Mouse (Mus musculus): Measurements from ENCODE around the gene Nol6. TPM values are rescaled to one million over a fixed set of nuclear protein-coding genes. Genes with fewer than 3 reads are reported as not detected.
"Not testable (repeated sequence)": the region's sequence is repeated elsewhere in the genome, so short reads cannot be mapped to it uniquely, and the experiment has no call there.

The Nol6 gene
- total RNA-seq, 1 experiment from 2014 or later: 45.2 TPM

DNA sequence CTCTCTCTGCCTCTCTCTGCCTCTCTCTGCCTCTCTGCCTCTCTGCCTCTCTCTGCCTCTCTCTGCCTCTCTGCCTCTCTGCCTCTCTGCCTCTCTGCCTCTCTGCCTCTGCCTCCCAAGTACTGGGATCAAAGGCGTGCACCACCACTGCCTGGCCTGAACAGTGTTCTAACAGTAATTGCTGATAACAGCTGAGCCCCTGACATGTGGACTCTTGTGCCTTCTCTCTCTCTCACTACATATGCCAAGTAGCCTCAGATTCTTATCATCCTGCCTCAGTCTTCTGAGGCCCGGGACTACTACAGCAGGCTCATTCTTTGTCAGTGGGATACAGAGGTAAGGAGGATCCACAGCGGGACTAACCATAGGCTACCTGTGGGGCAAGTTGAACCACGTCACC, 41.5 kb downstream of the Nol6 start:
- not testable (repeated sequence) for DNase-seq

DNA sequence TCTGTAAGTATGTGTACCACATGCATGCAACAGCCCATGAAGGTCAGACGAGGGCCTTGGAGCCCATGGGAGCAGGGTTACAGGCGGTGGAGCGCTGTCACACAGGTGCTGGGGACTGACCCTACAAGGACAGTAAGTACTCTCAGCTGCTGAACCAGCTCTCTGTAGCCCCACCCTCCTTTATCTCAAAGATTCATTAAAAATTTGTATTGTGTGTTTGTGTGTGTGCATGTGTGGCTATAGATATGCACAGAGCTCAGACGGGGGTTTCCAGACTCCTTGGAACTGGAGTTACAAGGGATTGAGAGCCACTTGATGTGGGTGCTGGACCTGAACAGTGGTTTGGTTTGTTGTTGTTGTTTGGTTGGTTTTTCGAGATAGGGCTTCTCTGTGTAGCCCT, 42.5 kb downstream of the Nol6 start:
- no peak for DNase-seq

DNA sequence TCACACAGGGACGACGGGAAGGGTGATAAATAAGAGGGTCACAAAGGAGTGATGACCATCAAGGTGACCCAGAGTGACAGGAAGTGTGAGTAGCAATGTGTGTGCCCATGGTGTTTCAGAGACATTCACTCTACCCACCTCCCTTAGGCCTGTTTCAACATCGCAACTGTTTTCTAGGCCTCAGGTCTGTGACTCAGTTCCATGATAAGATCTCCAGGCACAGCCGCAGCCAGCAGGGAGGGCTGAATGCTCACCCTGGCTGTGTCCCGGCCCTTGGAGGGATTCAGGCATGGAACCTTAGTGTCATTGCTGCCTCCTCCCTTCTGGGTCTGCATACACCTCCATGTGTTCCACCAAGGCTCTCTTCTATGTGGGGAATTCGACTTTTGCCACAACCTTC, 45.5 kb downstream of the Nol6 start:
- DNase-seq: peak; percentile 45

DNA sequence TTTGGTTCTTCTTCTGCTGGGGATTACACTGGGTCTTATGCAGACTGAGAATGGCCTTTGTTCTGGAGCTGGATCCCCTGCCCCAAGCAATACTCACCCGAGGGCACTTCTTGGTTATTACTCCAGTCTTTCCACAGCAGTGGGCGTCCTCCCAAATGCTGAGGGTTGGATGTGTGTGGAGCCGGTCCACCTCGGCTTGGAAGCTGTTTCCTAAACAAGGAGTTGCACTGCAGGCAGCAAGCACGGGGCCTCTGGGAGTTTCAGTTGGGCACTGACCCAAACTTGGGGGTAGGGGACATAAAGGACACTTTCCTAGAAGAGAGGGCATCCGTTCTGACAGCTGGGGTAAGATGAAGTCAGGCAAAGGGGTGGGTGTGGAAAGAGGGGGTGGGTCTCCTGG, 49.8 kb downstream of the Nol6 start:
- DNase-seq: peak; percentile 46

DNA sequence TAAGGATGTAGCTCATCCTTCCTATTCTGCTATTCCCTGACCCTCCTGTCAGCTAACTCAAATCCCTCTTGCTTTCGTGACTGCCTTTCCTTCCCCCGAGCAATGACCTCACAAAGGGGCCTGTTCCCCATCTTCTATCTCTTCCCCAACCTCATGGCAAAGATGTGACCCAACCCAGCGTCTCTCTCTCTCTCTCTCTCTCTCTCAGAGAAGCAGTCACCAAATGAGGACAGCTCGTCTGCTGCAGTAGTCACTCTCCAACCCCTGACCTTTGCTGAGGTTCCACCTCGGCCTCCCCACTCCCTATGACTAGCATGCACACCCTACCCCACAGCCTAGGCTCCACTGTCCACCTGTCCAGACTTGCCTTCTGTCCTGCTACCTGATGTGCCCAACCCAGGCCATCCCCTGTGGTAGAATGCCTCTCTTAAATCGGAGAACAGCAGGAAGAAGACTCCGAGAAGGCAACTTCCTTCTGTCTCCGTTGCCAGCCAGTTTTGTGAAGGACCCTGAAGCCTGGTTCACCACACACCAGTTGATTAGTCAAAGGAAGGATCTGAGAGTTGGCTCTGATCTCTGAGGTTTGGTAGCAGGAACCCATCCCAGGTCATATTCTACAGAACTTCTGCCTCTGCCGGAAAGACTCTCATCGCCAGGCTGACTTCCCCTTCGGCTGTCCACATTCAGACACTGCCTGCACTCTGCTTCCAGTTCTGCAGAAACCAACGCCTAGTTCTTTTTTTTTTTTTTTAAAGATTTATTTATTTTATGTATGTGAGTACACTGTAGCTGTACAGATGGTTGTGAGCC, 51.0 kb downstream of the Nol6 start:
- DNase-seq: no peak

DNA sequence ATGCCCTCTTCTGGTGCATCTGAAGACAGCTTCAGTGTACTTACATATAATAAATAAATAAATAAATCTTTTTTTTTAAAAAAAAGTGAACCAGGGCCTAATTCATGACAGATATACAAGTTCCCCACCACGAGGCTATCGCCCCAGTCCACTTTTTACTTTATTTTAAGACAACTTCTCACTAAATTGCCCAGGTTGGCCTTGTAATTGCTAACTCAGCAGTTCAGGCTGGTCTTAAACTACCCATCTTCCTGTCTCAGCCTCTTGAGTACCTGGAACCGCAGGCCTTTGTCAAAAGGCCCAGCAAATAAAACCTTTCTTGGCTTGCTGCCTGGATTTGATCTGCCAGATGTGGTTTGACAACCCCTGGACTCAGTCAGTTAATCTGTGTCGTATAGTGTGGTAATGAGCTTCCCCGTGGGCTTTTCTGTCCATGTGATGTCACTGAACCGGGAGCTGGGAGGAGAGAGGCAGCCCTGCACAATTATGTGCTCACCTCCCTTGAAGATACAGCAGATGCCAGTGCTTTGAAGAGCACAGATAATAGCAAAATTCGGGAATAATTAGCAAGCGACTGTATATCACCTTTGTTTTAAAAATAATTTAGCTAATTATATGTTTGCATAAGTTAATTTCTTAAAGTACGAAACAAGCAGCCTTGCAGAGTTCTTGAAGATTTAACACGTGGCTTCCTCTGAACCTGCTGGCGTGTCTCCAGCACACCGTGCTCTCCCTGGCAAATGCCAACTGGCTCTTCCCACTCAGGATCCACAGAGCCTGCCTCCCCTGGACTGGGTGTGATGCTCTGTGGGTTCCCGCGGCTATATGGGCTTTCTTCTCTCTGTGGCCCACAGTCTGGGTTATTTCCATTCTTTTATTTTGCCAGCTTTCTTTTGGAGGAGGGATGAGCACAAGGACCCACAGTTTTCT, 52.5 kb downstream of the Nol6 start:
- no peak for DNase-seq

DNA sequence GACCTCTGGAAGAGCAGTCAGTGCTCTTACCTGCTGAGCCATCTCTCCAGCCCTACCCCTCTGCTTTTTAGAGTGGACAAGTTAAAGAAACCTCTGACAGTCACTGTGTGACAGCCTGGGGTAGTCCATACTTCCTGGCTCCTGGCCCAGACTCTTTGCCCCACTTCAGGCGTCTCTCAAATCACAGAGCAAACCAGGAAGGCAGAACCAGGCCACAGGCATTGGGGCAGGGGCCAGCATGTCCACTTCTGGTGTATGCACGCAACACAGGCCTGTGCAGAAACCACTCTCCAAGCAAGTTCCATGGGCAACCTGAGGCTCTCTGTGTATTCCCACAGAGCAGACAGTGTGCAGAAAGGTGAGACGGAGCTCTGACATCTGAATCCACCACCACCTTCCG, 59.1 kb downstream of the Nol6 start:
- DNase-seq: no peak

Other genes with a start within 250 kb of the Nol6 start
- 2.3 and 2.8 TPM in 2 replicates for gene Spink4, start 204.4 kb downstream of the Nol6 start, total RNA-seq (2021)
- 247 and 248 TPM in 2 replicates for gene Bag1, start 176.2 kb downstream of the Nol6 start, total RNA-seq (2021)
- gene Chmp5, start 176.0 kb downstream of the Nol6 start, total RNA-seq (2021): 74.8 and 78.5 TPM in 2 replicates
- gene Nfx1, start 153.5 kb downstream of the Nol6 start, total RNA-seq (2021): 63.1 and 69.5 TPM in 2 replicates
- 62.7 and 67.7 TPM in 2 replicates for gene Aqp7, start 76.3 kb downstream of the Nol6 start, total RNA-seq (2021)
- gene Aqp3, start 26.3 kb downstream of the Nol6 start, total RNA-seq (2021): 2.7 TPM in 1 of 2 replicates, not detected in the other
- gene Ube2r2, start 11.3 kb upstream of the Nol6 start, total RNA-seq (2021): 102 and 113 TPM in 2 replicates
- 42.1 and 44.8 TPM in 2 replicates for gene Ubap2, start 150.7 kb upstream of the Nol6 start, total RNA-seq (2021)
- 53.7 and 57.3 TPM in 2 replicates for gene Dcaf12, start 190.4 kb upstream of the Nol6 start, total RNA-seq (2021)
- 38.5 and 52.1 TPM in 2 replicates for gene Ubap1, start 224.5 kb upstream of the Nol6 start, total RNA-seq (2021)